Mouse (Mus musculus) gastrocnemius, postnatal 25 days (tissue): ENCODE data around the gene Ncf1. TPM values are rescaled to one million over a fixed set of nuclear protein-coding genes. Genes with fewer than 3 reads are reported as not detected.
A peak's percentile ranks its signal among the peaks of the same experiment; 100 is the strongest.

Experiments
- DNase-seq: peaks from one replicate; pipeline ENCODE4 v3.0.0; 2022
- total RNA-seq, 2 experiments: library from RNA; stranded (reverse); gene quantifications; 1 replicate in 1 of 2; 2 replicates in 1 of 2; pipeline ENCODE4 v1.2.3; 2021

Gene Ncf1
- total RNA-seq, 2 experiments from 2014 or later: 1.8 to 2.2 TPM

DNA sequence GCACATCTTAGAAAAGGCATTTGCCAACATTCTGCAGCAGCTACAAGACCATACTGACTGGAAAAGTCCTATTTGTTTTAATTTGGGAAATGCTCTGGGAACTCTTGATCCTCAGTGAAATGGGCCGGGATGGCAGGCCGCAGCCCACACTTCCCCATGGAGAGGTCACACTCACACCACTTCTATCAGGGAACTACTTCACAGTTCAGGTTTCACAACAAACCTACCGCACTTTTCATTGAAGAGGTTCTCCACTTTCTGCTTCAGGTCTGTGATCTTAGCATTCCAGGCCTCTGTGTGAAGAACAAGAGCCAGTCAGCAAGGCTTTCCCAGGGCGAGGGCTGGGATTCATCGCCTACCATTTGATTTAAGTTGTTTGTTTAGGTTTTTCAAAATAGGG is 15.5 kb upstream of the Ncf1 start:
- DNase-seq: no peak

DNA sequence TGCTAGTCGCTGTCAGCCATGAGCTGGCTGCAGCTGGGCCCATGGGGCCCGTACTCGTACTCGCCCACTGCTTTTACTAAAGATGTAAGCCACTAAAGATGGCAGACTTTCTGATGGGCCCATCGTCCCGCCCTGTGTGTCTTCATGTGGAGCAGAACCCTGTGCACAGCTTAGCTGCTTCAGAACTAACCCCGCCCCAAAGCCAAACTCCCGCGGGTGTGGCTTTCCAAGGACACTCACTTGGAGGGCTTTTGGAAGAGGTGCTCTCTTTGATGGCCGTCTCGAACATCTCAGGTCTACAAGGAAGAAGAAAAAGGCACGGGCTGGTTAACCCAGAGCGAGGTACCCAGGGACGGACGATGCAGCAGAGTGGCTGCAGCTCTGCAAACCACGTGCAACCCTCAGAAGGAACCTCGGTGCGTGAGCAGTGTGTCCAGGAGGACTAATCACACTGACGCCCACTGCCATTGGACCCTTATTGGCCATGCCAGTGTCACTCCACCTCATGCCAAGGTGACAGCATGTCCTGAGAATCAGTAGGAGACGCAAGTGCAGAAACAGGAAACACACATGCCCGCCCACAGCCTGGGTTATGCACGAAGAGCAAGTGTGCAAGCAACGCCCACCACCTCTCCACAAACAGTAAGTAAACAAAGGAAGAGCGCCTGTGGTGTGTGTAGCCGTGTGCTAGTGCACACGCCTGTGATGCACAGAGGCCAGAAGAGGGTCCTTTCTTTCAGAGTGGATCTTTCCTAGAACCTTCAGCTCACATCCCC is 14.4 kb upstream of the Ncf1 start:
- no peak for DNase-seq

- no peak for DNase-seq
Measured at GRCm38 (mm10) chr5:134241831-134242230, 12.4 kb upstream of the Ncf1 start.

DNA sequence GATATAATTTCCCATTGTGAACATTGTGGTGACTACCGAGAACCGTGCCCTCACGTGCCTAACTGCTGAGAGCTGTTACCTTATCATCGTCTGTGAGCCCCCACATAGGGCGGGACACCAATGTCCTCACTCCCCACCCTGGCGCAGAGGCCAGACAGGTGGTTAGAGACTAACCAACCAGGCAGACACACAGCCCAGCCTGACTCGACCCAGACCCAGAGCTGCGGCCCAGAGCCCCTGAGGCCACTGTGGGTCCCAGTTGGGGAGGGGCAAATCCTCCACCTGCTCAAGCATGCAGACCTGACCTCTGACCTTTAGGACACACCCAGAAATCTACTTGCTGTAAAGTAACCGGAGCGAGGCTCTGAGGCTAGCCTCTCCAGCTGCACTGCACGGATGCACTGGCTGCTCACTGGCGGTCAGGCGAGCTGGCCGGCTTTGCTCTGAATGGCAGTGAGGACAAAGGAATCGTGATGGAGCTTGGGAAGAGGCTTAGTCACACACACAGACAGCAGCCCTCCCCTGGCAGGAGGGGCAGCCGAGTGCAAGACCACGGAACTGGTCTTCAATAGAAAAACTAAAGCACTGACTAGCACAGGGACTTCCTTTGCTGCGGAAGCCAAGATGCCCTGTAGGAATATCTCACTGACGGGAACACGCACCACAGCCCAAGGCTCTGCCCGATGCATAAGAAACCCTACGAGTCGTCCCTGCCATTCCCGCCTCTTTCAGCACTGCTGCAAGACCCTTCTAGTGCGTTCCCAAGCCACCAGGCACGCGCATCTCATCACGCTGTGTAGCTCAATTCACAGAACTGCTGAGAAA is 8.7 kb upstream of the Ncf1 start:
- DNase-seq: no peak

DNA sequence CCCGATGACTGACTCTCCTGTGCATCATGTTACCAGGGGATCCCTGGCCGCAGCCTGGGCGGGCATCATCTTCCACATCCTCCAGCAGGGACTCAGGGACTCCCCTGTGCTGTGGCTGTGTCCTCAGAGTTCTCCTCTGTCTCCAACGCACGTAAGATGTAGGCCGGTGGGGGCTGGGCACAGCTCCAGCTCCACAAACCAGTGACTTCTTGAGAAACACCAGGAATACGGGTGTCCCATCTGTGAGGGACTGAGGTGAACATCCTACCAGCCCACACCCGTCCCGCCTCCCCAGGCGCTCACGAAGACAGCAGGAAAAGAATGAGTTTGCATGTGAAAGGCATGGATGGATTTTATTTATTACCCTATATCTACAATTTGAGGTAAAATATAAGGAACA is 8.1 kb upstream of the Ncf1 start:
- DNase-seq: no peak

- DNase-seq: no peak
Measured at GRCm38 (mm10) chr5:134236796-134237195, 7.4 kb upstream of the Ncf1 start.

DNA sequence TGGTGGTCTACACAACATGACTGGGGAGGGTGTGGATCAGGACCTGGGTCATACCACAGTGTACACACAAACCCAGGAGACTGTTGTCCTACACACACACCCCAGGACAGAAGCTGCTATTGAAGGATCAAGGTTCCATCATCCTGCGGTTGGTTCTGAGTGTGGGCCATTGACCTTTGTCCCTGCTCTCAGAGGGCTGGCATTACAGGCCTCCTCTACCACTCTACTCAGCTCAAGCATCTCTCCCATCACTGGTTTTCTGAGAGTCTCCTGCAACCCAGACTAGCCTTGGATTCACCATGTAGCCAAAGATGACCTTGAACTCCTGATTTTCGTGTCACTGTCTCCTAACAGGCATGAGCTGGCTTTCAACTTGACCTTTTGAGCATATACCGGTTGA is 6.8 kb upstream of the Ncf1 start:
- no peak for DNase-seq

DNA sequence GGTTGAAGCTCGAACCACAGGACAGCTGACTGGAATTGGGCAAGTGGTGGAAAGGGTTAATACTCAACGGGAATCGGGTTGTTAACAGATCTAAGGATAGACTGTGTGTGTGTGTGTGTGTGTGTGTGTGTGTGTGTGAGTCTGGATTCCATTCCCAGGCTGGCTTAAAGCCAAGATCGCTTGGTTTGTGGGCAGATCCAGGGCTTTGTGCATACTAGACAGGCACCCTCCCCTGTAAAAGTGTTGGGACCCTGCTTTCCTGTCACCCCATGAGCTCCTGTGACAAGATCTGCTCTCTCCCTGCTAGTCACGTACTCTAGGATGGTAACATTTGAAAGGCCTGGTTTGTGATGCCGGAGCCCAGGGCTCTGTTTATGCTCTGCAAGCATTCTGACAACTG is 5.7 kb upstream of the Ncf1 start:
- DNase-seq: no peak

DNA sequence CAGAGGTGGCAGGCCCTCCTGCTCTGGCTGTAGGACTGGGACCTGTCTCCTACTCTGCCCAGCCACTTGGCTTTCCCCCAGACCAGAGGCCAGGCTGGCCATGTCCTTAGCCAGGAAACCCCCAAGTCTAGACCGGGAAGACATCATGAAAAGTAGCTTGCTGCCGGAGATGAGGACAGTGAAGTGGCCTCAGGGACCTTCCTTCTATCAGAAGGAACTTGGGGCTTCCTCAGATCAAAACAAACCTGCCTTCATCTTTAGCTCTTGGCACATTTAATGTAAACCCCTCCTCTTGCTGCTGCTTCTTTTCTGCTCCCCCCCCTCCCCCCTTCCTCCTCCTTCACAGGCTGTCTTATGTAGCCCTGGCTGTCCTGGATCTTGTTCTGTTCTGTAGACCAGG is 4.8 kb upstream of the Ncf1 start:
- no peak for DNase-seq

GRCm38 (mm10) chr5:134233244-134233651 is 3.8 kb upstream of the Ncf1 start:
- no peak for DNase-seq

GRCm38 (mm10) chr5:134232568-134232967 is 3.1 kb upstream of the Ncf1 start:
- DNase-seq: peak; percentile 32

- no peak for DNase-seq
Measured at GRCm38 (mm10) chr5:134232111-134232510, 2.7 kb upstream of the Ncf1 start.

GRCm38 (mm10) chr5:134231376-134231775 is 2.0 kb upstream of the Ncf1 start:
- DNase-seq: peak; percentile 61

- no peak for DNase-seq
Measured at GRCm38 (mm10) chr5:134228249-134228638, 1.2 kb downstream of the Ncf1 start.

- DNase-seq: no peak
Measured at GRCm38 (mm10) chr5:134227574-134228248, 1.7 kb downstream of the Ncf1 start.

DNA sequence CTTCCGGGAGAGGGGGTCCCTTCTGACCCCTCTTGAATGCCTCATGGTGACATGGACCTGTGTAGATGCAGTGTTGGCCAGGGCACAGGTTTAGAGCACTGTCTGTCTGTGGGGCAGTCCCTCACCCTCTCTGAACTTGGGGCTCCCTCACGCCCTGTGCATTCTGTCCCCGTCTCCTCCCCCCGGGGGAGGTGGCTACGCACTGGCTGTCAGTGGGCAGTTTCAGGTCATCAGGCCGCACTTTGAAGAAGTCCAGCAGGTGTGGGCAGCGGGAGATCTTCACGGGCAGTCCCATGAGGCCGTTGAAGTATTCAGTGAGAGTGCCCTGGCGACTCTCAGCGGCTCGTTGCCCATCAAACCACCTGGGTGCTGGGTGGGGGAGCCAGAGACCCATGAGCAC is 2.5 kb downstream of the Ncf1 start:
- no peak for DNase-seq

- no peak for DNase-seq
Measured at GRCm38 (mm10) chr5:134225110-134225901, 4.1 kb downstream of the Ncf1 start.

GRCm38 (mm10) chr5:134221708-134222150 is 7.7 kb downstream of the Ncf1 start:
- no peak for DNase-seq

GRCm38 (mm10) chr5:134221278-134221677 is 8.1 kb downstream of the Ncf1 start:
- no peak for DNase-seq

DNA sequence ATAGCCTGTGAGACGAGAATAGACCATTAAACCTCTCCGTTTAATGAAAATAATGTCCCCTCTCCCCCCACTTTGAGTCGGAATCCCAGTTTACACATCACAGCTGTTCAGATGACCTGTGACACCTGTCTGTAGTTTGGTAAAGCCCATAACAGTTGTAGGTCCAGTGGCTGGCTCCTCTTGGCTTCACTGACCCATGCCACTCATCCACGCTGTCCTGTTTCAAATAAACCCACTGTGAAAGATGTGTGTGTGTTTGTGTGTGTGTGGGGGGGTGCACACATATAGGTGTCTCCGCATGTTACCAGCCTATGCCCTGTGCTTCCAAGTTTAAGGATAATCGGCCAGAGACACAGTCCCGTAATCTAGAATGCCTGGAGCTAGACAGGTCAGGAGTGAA is 11.5 kb downstream of the Ncf1 start:
- DNase-seq: no peak

- no peak for DNase-seq
Measured at GRCm38 (mm10) chr5:134214021-134214806, 15.2 kb downstream of the Ncf1 start.
